Comparison of ENCODE assay signal across 8 mouse cellular contexts in genomic region chr1:135585573-135585972, GRCm38 (mm10). TPM values are rescaled to one million over a fixed set of nuclear protein-coding genes. Genes with fewer than 3 reads are reported as not detected.
DNase-seq lines count a peak whose midpoint lies in the region; ATAC-seq and TF ChIP-seq lines count a peak whose summit lies in the region.

No protein-coding gene starts in this region.

- H3K36me3 ChIP-seq in heart, adult 2 months (ENCODE audit: control insufficient read depth, insufficient read depth, low read length): no peaks in the 10 kb centered on the region
- no peaks in the 10 kb centered on the region for H3K36me3 ChIP-seq in kidney, embryonic 16.5 days (ENCODE audit: insufficient read depth, low read length)
- no peaks in the 10 kb centered on the region for H3K36me3 ChIP-seq in liver, embryonic 12.5 days
- no peaks in the 10 kb centered on the region for H3K36me3 ChIP-seq in neural tube, embryonic 14.5 days (ENCODE audit: control insufficient read depth, insufficient read depth, low read length)

- intact Hi-C loops in heart, adult 2 months (cut with DNase I): loop anchor here (2.0 kb wide), 1 partner anchor 45 kb away; no protein-coding TSS in a partner anchor

- H3K4me1 ChIP-seq in heart, adult 2 months (ENCODE audit: control insufficient read depth, insufficient read depth, low read length): peaks cover 8% of the 10 kb centered on the region
- H3K4me1 ChIP-seq in kidney, embryonic 16.5 days (ENCODE audit: insufficient read depth, low read length): peaks cover 37% of the 10 kb centered on the region
- peaks cover 27% of the 10 kb centered on the region for H3K4me1 ChIP-seq in liver, embryonic 12.5 days
- peaks cover 43% of the 10 kb centered on the region for H3K4me1 ChIP-seq in neural tube, embryonic 14.5 days (ENCODE audit: control insufficient read depth, insufficient read depth, low read length)

- H3K79me2 ChIP-seq in heart, adult 2 months (replicated peaks; ENCODE audit: control insufficient read depth, insufficient read depth, low read length): no peaks in the 10 kb centered on the region

- 0 out of 2 replicates have a peak, but pooled peaks have one; percentile 18 for TF ChIP-seq CTCF in heart, adult 2 months (IDR thresholded peaks at IDR 0.05)

- no peak overlapping the region for H3K27ac ChIP-seq in heart, adult 2 months
- peak overlapping the region; percentile 6; the same call in 1 of the 2 replicates for H3K27ac ChIP-seq in kidney, embryonic 16.5 days (ENCODE audit: low read length)
- H3K27ac ChIP-seq in liver, embryonic 12.5 days: no peak overlapping the region; the same call in 1 of the 2 replicates
- peak overlapping the region; percentile 93 for H3K27ac ChIP-seq in neural tube, embryonic 14.5 days (ENCODE audit: low read depth, low read length)

- TF ChIP-seq POLR2A in heart, adult 2 months (IDR thresholded peaks at IDR 0.05; ENCODE audit: insufficient read depth, low read depth, low read length): no peak

- H3K9ac ChIP-seq in heart, adult 2 months (ENCODE audit: low read depth, low read length): peak overlapping the region; percentile 53
- peak overlapping the region; percentile 54 for H3K9ac ChIP-seq in kidney, embryonic 16.5 days (replicated peaks; ENCODE audit: low read length)
- peak overlapping the region; percentile 34; the same call in 1 of the 2 replicates for H3K9ac ChIP-seq in liver, embryonic 12.5 days
- H3K9ac ChIP-seq in neural tube, embryonic 14.5 days (replicated peaks; ENCODE audit: low read depth, low read length): peak overlapping the region; percentile 83

- H3K9me3 ChIP-seq in kidney, embryonic 16.5 days (ENCODE audit: low read length): no peaks in the 10 kb centered on the region
- H3K9me3 ChIP-seq in liver, embryonic 12.5 days (replicated peaks): no peaks in the 10 kb centered on the region
- no peaks in the 10 kb centered on the region for H3K9me3 ChIP-seq in neural tube, embryonic 14.5 days (ENCODE audit: control insufficient read depth, low read length)

- TF ChIP-seq EP300 in heart, adult 2 months (IDR thresholded peaks at IDR 0.05; ENCODE audit: insufficient read depth, low read depth, low read length): no peak

- ATAC-seq in kidney, embryonic 16.5 days (ENCODE audit: low FRiP score, low TSS enrichment): peak; percentile 72; the same call in 1 of the 2 replicates
- no peak for ATAC-seq in liver, embryonic 12.5 days
- ATAC-seq in neural tube, embryonic 14.5 days (ENCODE audit: low read depth): peak; percentile 73

- H3K4me3 ChIP-seq in heart, adult 2 months: peak overlapping the region; percentile 56
- H3K4me3 ChIP-seq in kidney, embryonic 16.5 days (ENCODE audit: low read length): peak overlapping the region; percentile 54
- peak overlapping the region; percentile 53 for H3K4me3 ChIP-seq in liver, embryonic 12.5 days
- H3K4me3 ChIP-seq in neural tube, embryonic 14.5 days (ENCODE audit: low read depth, low read length): peak overlapping the region; percentile 75

- DNase-seq in kidney, adult 18-20 months: peak; percentile 23
- DNase-seq in kidney, adult 8-10 months: no peak
- peak; percentile 70 for DNase-seq in embryo, embryonic 10 days (ENCODE audit: low spot score)
- peak; percentile 55 to 65 for DNase-seq in heart, adult 2 months
- no peak for DNase-seq in urinary bladder, postnatal 10 days (ENCODE audit: low spot score)

- under 1% methylated on average over 19 of the region's 19 CpGs for WGBS in heart, adult 2 months
- 0% methylated on average over 19 of the region's 19 CpGs for WGBS in kidney, embryonic 16.5 days
- 2% methylated on average over 19 of the region's 19 CpGs for WGBS in liver, embryonic 12.5 days (ENCODE audit: insufficient replicate concordance)
- WGBS in neural tube, embryonic 14.5 days: 0% methylated on average over 15 of the region's 19 CpGs

- H3K27me3 ChIP-seq in heart, adult 2 months (ENCODE audit: control insufficient read depth, insufficient read depth, low read length): no peaks in the 10 kb centered on the region
- no peaks in the 10 kb centered on the region for H3K27me3 ChIP-seq in kidney, embryonic 16.5 days (ENCODE audit: insufficient read depth, low read length)
- peaks cover 57% of the 10 kb centered on the region for H3K27me3 ChIP-seq in liver, embryonic 12.5 days (replicated peaks)
- peaks cover 2% of the 10 kb centered on the region; the same call in 1 of the 2 replicates for H3K27me3 ChIP-seq in neural tube, embryonic 14.5 days (ENCODE audit: control insufficient read depth, insufficient read depth, low read length)

- peak overlapping the region; percentile 92 for H3K4me2 ChIP-seq in kidney, embryonic 16.5 days (replicated peaks; ENCODE audit: low read depth, low read length)
- peak overlapping the region; percentile 78 for H3K4me2 ChIP-seq in liver, embryonic 12.5 days
- H3K4me2 ChIP-seq in neural tube, embryonic 14.5 days (ENCODE audit: low read depth, low read length): peak overlapping the region; percentile 82

RNA-seq across cellular contexts. Expression of gene Nav1, which starts 21.5 kb away (rescaled TPM):
- 10 to 100 TPM; 19.1 to 20.7 TPM for total RNA-seq in heart, adult 2 months (2021)
- 15.2 and 16.8 TPM in 2 replicates for polyA plus RNA-seq in heart, adult 2 months (2012; rRNA removed)
- polyA plus RNA-seq in kidney, embryonic 16.5 days (2015; fragmentation: Nextera tagmentation; extraction: Ambion mirVana): 12.2 and 16.8 TPM in 2 replicates
- polyA plus RNA-seq in liver, embryonic 12.5 days (2016; fragmentation: Nextera tagmentation; extraction: Ambion mirVana): 3.2 TPM in 2 replicates
- polyA plus RNA-seq in neural tube, embryonic 14.5 days (2014; fragmentation: Nextera tagmentation; extraction: Ambion mirVana): 61.2 and 64.9 TPM in 2 replicates

Comparison
In these comparisons a context has a peak if more than half of its experiments do, and no peak if none do; other contexts are left out.
1. DNase-seq: peak in kidney, adult 18-20 months (single experiment), embryo, embryonic 10 days (single experiment) and heart, adult 2 months (2 of 2); none in kidney, adult 8-10 months (0 of 2) and urinary bladder, postnatal 10 days (single experiment).
2. H3K27ac ChIP-seq: peak in kidney, embryonic 16.5 days (single experiment) and neural tube, embryonic 14.5 days (single experiment); none in heart, adult 2 months (single experiment) and liver, embryonic 12.5 days (single experiment).
3. Peak in every context shown above with its lines, with median percentiles within 50 percentile points of each other: H3K4me3 ChIP-seq, H3K9ac ChIP-seq and H3K4me2 ChIP-seq.